Mouse (Mus musculus): ENCODE measurements at regions not wholly inside any gene's neighbourhood (a gene's known extent, or its start where the extent isn't known, plus 50 kb on each side); places are given as distances from the start of the nearest gene placed in this dataset.

- DNase-seq (ENCODE audit: low spot score) (no peak), ATAC-seq (ENCODE audit: low FRiP score, low TSS enrichment) (no peak)
- H3K36me3 ChIP-seq (ENCODE audit: control insufficient read depth, insufficient read depth, low read length) = no peaks in the 10 kb centered on the region
- H3K27me3 ChIP-seq (ENCODE audit: control insufficient read depth, insufficient read depth, low read length) = no peaks in the 10 kb centered on the region
- 56% methylated on average over 16 of the region's 16 CpGs for WGBS
- H3K9ac ChIP-seq (ENCODE audit: low read length) = no peak overlapping the region
- H3K4me3 ChIP-seq (ENCODE audit: low read depth, low read length) = no peak overlapping the region
- H3K4me2 ChIP-seq (replicated peaks; ENCODE audit: low read depth) = peak overlapping the region; percentile 33
- no peak overlapping the region for H3K27ac ChIP-seq (replicated peaks)
- H3K4me1 ChIP-seq (replicated peaks; ENCODE audit: control insufficient read depth, insufficient read depth) = no peaks in the 10 kb centered on the region
- H3K9me3 ChIP-seq (ENCODE audit: control insufficient read depth, low read length) = no peaks in the 10 kb centered on the region
- no peak for TF ChIP-seq CTCF (IDR thresholded peaks at IDR 0.05; ENCODE audit: low read depth)
- no peak for TF ChIP-seq EP300 (optimal IDR thresholded peaks at IDR 0.05)
Measured at GRCm38 (mm10) chr14:61736384-61737322, 129.4 kb downstream of the Kcnrg start.

- Histone ChIP-seq H3K4me3 (ENCODE audit: low read depth, low read length) (no peak overlapping the region), H3K36me3 (ENCODE audit: control insufficient read depth, insufficient read depth, low read length) (no peaks in the 10 kb centered on the region), H3K27ac (replicated peaks) (no peak overlapping the region), H3K9ac (ENCODE audit: low read length) (no peak overlapping the region), H3K9me3 (ENCODE audit: control insufficient read depth, low read length) (no peaks in the 10 kb centered on the region), H3K4me2 (replicated peaks; ENCODE audit: low read depth) (peak overlapping the region; percentile 33; the same call in 1 of the 2 replicates), H3K4me1 (replicated peaks; ENCODE audit: control insufficient read depth, insufficient read depth) (no peaks in the 10 kb centered on the region), H3K27me3 (ENCODE audit: control insufficient read depth, insufficient read depth, low read length) (no peaks in the 10 kb centered on the region)
- ATAC-seq (ENCODE audit: low FRiP score, low TSS enrichment) (no peak), DNase-seq (ENCODE audit: low spot score) (no peak)
- 73% methylated on average over 6 of the region's 6 CpGs for WGBS
- TF ChIP-seq EP300 (optimal IDR thresholded peaks at IDR 0.05) (no peak), CTCF (IDR thresholded peaks at IDR 0.05; ENCODE audit: low read depth) (no peak)
Measured at GRCm38 (mm10) chr14:61737504-61738040, 130.3 kb downstream of the Kcnrg start.

- no peaks in the 10 kb centered on the region for H3K27me3 ChIP-seq (ENCODE audit: control insufficient read depth, insufficient read depth, low read length)
- TF ChIP-seq CTCF (IDR thresholded peaks at IDR 0.05; ENCODE audit: low read depth) = no peak
- no peak for TF ChIP-seq EP300 (optimal IDR thresholded peaks at IDR 0.05)
- H3K9me3 ChIP-seq (ENCODE audit: control insufficient read depth, low read length) = no peaks in the 10 kb centered on the region
- no peaks in the 10 kb centered on the region for H3K4me1 ChIP-seq (replicated peaks; ENCODE audit: control insufficient read depth, insufficient read depth)
- WGBS = 88% methylated on average over 1 of the region's 1 CpGs
- DNase-seq (ENCODE audit: low spot score) = no peak
- H3K4me2 ChIP-seq (replicated peaks; ENCODE audit: low read depth) = no peak overlapping the region
- H3K36me3 ChIP-seq (ENCODE audit: control insufficient read depth, insufficient read depth, low read length) = no peaks in the 10 kb centered on the region
- H3K27ac ChIP-seq (replicated peaks) = no peak overlapping the region
- H3K4me3 ChIP-seq (ENCODE audit: low read depth, low read length) = no peak overlapping the region
- no peak overlapping the region for H3K9ac ChIP-seq (ENCODE audit: low read length)
- ATAC-seq (ENCODE audit: low FRiP score, low TSS enrichment) = no peak
Measured at GRCm38 (mm10) chr14:61739453-61739852, 132.2 kb downstream of the Kcnrg start.

GRCm38 (mm10) chr14:61743855-61744408, 136.7 kb downstream of the Kcnrg start:
- ATAC-seq (ENCODE audit: low FRiP score, low TSS enrichment) = 0 out of 2 replicates have a peak, but pooled peaks have one; percentile 38
- DNase-seq (ENCODE audit: low spot score) = no peak
- Histone ChIP-seq H3K9ac (ENCODE audit: low read length) (no peak overlapping the region), H3K36me3 (ENCODE audit: control insufficient read depth, insufficient read depth, low read length) (no peaks in the 10 kb centered on the region), H3K9me3 (ENCODE audit: control insufficient read depth, low read length) (no peaks in the 10 kb centered on the region), H3K4me2 (replicated peaks; ENCODE audit: low read depth) (no peak overlapping the region), H3K4me1 (replicated peaks; ENCODE audit: control insufficient read depth, insufficient read depth) (no peaks in the 10 kb centered on the region), H3K4me3 (ENCODE audit: low read depth, low read length) (no peak overlapping the region), H3K27ac (replicated peaks) (no peak overlapping the region), H3K27me3 (ENCODE audit: control insufficient read depth, insufficient read depth, low read length) (no peaks in the 10 kb centered on the region)
- TF ChIP-seq CTCF (IDR thresholded peaks at IDR 0.05; ENCODE audit: low read depth) (no peak), EP300 (optimal IDR thresholded peaks at IDR 0.05) (no peak)
- WGBS = 34% methylated on average over 4 of the region's 4 CpGs

DNA sequence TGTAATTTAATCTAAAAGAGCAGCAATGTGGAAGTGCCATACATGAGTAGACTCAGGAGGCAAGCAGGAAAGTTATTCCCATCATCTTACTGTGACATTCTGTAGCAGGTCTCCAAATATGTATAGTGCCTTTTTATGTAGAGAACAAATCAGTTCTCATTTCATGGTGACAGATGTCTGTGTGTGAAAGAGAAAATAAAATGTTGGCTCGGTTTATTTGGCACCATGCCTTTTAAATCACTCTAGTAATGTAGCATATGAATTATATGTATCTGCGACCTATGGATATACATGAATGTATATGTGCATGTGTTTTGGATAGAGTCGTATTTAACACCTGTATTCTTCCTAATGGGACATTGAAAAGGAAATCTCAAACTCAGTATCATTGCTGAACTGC, 146.2 kb downstream of the Kcnrg start:
- H3K9ac ChIP-seq (ENCODE audit: low read length) = no peak overlapping the region
- TF ChIP-seq EP300 (optimal IDR thresholded peaks at IDR 0.05) (no peak), CTCF (IDR thresholded peaks at IDR 0.05; ENCODE audit: low read depth) (no peak)
- H3K4me3 ChIP-seq (ENCODE audit: low read depth, low read length) = no peak overlapping the region
- H3K4me1 ChIP-seq (replicated peaks; ENCODE audit: control insufficient read depth, insufficient read depth) = 0 out of 2 replicates have a peak, but pooled peaks cover 3% of the 10 kb centered on the region
- H3K27me3 ChIP-seq (ENCODE audit: control insufficient read depth, insufficient read depth, low read length) = no peaks in the 10 kb centered on the region
- WGBS = 64% methylated on average over 3 of the region's 3 CpGs
- no peak for ATAC-seq (ENCODE audit: low FRiP score, low TSS enrichment)
- no peak for DNase-seq (ENCODE audit: low spot score)
- H3K9me3 ChIP-seq (ENCODE audit: control insufficient read depth, low read length) = no peaks in the 10 kb centered on the region
- H3K4me2 ChIP-seq (replicated peaks; ENCODE audit: low read depth) = no peak overlapping the region
- no peaks in the 10 kb centered on the region for H3K36me3 ChIP-seq (ENCODE audit: control insufficient read depth, insufficient read depth, low read length)
- H3K27ac ChIP-seq (replicated peaks) = no peak overlapping the region

All from stomach, postnatal 0 days (tissue).